Comparison of ENCODE assay signal across 8 mouse cellular contexts in the genomic region with DNA sequence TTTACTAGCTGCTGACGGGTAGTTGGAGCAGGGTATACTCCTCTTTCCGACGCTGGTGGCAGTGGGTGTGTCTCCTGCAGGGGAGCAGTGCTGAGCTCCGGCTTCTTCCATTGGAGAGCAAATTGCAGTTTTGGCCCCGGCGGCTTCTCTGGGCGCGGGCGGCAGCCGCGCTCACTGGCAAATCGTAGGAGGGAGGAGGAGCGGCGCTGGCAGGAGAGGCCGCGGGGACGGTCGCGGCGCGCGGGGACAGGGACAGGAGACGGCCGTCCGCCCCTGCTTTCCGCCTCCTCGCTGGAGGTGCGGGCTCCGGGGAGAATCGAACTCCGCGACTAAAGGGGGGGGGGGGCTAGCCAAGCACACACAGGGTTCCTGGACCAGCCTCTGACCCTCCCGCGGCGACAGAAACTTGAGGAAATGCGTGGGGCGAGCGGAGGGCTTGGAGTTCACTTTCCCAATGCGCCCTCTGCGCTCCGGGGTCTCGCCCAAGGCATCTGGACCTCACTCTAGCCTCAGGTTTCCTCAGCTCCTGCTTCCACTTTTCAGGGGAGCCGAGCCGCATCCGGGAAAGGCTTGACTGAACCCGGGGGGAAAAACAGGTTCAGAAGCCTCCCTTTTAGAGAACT. TPM values are rescaled to one million over a fixed set of nuclear protein-coding genes. Genes with fewer than 3 reads are reported as not detected.
A peak's percentile ranks its signal among the peaks of the same experiment; 100 is the strongest.
DNase-seq lines count a peak whose midpoint lies in the region; ATAC-seq and TF ChIP-seq lines count a peak whose summit lies in the region.

No protein-coding gene starts in this region.

- H3K36me3 ChIP-seq in spleen, adult 2 months (ENCODE audit: control insufficient read depth, insufficient read depth, low read length): no peaks in the 10 kb centered on the region
- no peaks in the 10 kb centered on the region for H3K36me3 ChIP-seq in kidney, adult 2 months (ENCODE audit: control insufficient read depth, insufficient read depth, low read length)
- H3K36me3 ChIP-seq in limb, embryonic 14.5 days (ENCODE audit: control insufficient read depth, insufficient read depth, low read length): no peaks in the 10 kb centered on the region
- H3K36me3 ChIP-seq in midbrain, postnatal 0 days (ENCODE audit: insufficient read depth, low read length): no peaks in the 10 kb centered on the region

- H3K4me2 ChIP-seq in limb, embryonic 14.5 days (replicated peaks; ENCODE audit: low read depth, low read length, severe bottlenecking): peak overlapping the region; percentile 61
- H3K4me2 ChIP-seq in midbrain, postnatal 0 days (ENCODE audit: low read depth, low read length, poor library complexity, severe bottlenecking): peak overlapping the region; percentile 57

- H3K27ac ChIP-seq in spleen, adult 2 months (ENCODE audit: insufficient read depth, low read length): no peak overlapping the region
- no peak overlapping the region for H3K27ac ChIP-seq in kidney, adult 2 months (ENCODE audit: insufficient read depth, low read depth, low read length)
- no peak overlapping the region for H3K27ac ChIP-seq in limb, embryonic 14.5 days (replicated peaks; ENCODE audit: low read depth, low read length)
- H3K27ac ChIP-seq in midbrain, postnatal 0 days (ENCODE audit: low read depth, low read length): no peak overlapping the region

- WGBS in spleen, adult 2 months: 1% methylated on average over 46 of the region's 46 CpGs
- 2% methylated on average over 46 of the region's 46 CpGs for WGBS in kidney, adult 2 months
- 0% methylated on average over 41 of the region's 46 CpGs for WGBS in limb, embryonic 14.5 days
- 2% methylated on average over 36 of the region's 46 CpGs for WGBS in midbrain, postnatal 0 days

- TF ChIP-seq CTCF in spleen, adult 2 months (IDR thresholded peaks at IDR 0.05; ENCODE audit: extremely low read depth, insufficient read depth, insufficient read length, insufficient replicate concordance): no peak
- no peak for TF ChIP-seq CTCF in kidney, adult 2 months (conservative IDR thresholded peaks at IDR 0.05; ENCODE audit: insufficient read depth, insufficient read length, low read depth, low read length)
- TF ChIP-seq CTCF in midbrain, postnatal 0 days (IDR thresholded peaks at IDR 0.05): no peak

- peaks cover 10% of the 10 kb centered on the region; the same call in 1 of the 2 replicates for H3K4me1 ChIP-seq in spleen, adult 2 months (ENCODE audit: control insufficient read depth, insufficient read depth, insufficient read length)
- H3K4me1 ChIP-seq in kidney, adult 2 months (ENCODE audit: control insufficient read depth, insufficient read depth, low read length): no peaks in the 10 kb centered on the region
- H3K4me1 ChIP-seq in limb, embryonic 14.5 days (ENCODE audit: control insufficient read depth, insufficient read depth, low read length): peaks cover 33% of the 10 kb centered on the region
- H3K4me1 ChIP-seq in midbrain, postnatal 0 days (ENCODE audit: insufficient read depth, low read length): peaks cover 12% of the 10 kb centered on the region

- no peak for DNase-seq in spleen, adult 2 months (ENCODE audit: low read depth in 1 of 2, low spot score in 2 of 2)
- DNase-seq in spleen, postnatal 4 days (ENCODE audit: low spot score in 2 of 2): no peak
- peak; percentile 58 for DNase-seq in cerebellum, adult 8-10 months
- DNase-seq in frontal cortex, postnatal 10 days (ENCODE audit: low spot score in 2 of 2): peak; percentile 46 to 54
- DNase-seq in kidney, adult 2 months: peak; percentile 41
- DNase-seq in limb, embryonic 14.5 days (ENCODE audit: low spot score): no peak
- DNase-seq in midbrain, postnatal 0 days (ENCODE audit: low spot score): peak; percentile 3
- DNase-seq in thymus, postnatal 36 days: peak; percentile 51 to 59

- H3K4me3 ChIP-seq in spleen, adult 2 months (ENCODE audit: extremely low read depth, insufficient read depth, insufficient read length): peak overlapping the region; percentile 49; the same call in 1 of the 2 replicates
- peak overlapping the region; percentile 33 for H3K4me3 ChIP-seq in kidney, adult 2 months (ENCODE audit: insufficient read depth, low read depth, low read length)
- peak overlapping the region; percentile 37 for H3K4me3 ChIP-seq in limb, embryonic 14.5 days (replicated peaks; ENCODE audit: low read length)
- H3K4me3 ChIP-seq in midbrain, postnatal 0 days (ENCODE audit: low read depth, low read length): peak overlapping the region; percentile 38

- no peak for ATAC-seq in limb, embryonic 14.5 days (ENCODE audit: low FRiP score, low read depth)
- no peak for ATAC-seq in midbrain, postnatal 0 days (ENCODE audit: low FRiP score)

- H3K27me3 ChIP-seq in spleen, adult 2 months (ENCODE audit: control insufficient read depth, insufficient read depth, low read length): peaks cover 33% of the 10 kb centered on the region
- H3K27me3 ChIP-seq in kidney, adult 2 months (replicated peaks; ENCODE audit: control insufficient read depth, insufficient read depth, low read length): peaks cover 7% of the 10 kb centered on the region
- H3K27me3 ChIP-seq in limb, embryonic 14.5 days (ENCODE audit: control insufficient read depth, insufficient read depth, low read length): peaks cover 72% of the 10 kb centered on the region
- H3K27me3 ChIP-seq in midbrain, postnatal 0 days (ENCODE audit: insufficient read depth, low read length): peaks cover 74% of the 10 kb centered on the region

- TF ChIP-seq POLR2A in spleen, adult 2 months (IDR thresholded peaks at IDR 0.05; ENCODE audit: low read depth, low read length): no peak
- TF ChIP-seq POLR2A in kidney, adult 2 months (IDR thresholded peaks at IDR 0.05; ENCODE audit: low read depth, low read length): no peak
- no peak for TF ChIP-seq POLR2A in limb, embryonic 14.5 days (IDR thresholded peaks at IDR 0.05; ENCODE audit: borderline replicate concordance, extremely low read depth, insufficient read depth, insufficient read length)

- peak overlapping the region; percentile 41; the same call in 1 of the 2 replicates for H3K9ac ChIP-seq in limb, embryonic 14.5 days (ENCODE audit: low read depth, low read length, severe bottlenecking)
- H3K9ac ChIP-seq in midbrain, postnatal 0 days (replicated peaks; ENCODE audit: low read length, poor library complexity, severe bottlenecking): 0 out of 2 replicates have a peak overlapping the region, but pooled peaks have one; percentile 42

- H3K9me3 ChIP-seq in limb, embryonic 14.5 days (ENCODE audit: control insufficient read depth, low read length): no peaks in the 10 kb centered on the region
- no peaks in the 10 kb centered on the region for H3K9me3 ChIP-seq in midbrain, postnatal 0 days (ENCODE audit: low read length)

RNA-seq across cellular contexts. Expression of a gene that starts 1.0 kb away (rescaled TPM):
- polyA plus RNA-seq in spleen, adult 2 months (2012; rRNA removed): 3.5 and 3.7 TPM in 2 replicates
- 0.38 and 0.42 TPM in 2 replicates for polyA plus RNA-seq in kidney, adult 2 months (2012; rRNA removed)
- 1.6 and 1.9 TPM in 2 replicates for polyA plus RNA-seq in limb, embryonic 14.5 days (2012; rRNA removed)
- polyA plus RNA-seq in limb, embryonic 14.5 days (2014; fragmentation: Nextera tagmentation; extraction: Ambion mirVana): 0.55 and 0.58 TPM in 2 replicates
- 1.6 and 3.6 TPM in 2 replicates for total RNA-seq in midbrain, postnatal 0 days (2014; rRNA removed)
- polyA plus RNA-seq in midbrain, postnatal 0 days (2015; fragmentation: Nextera tagmentation; extraction: Ambion mirVana): 0.60 and 0.67 TPM in 2 replicates

RNA-seq across cellular contexts. Expression of a gene that starts 28.1 kb away (rescaled TPM):
- 48.5 and 63.1 TPM in 2 replicates for polyA plus RNA-seq in spleen, adult 2 months (2012; rRNA removed)
- 70.6 and 81.3 TPM in 2 replicates for polyA plus RNA-seq in kidney, adult 2 months (2012; rRNA removed)
- 88.5 and 113 TPM in 2 replicates for polyA plus RNA-seq in limb, embryonic 14.5 days (2012; rRNA removed)
- 130 and 139 TPM in 2 replicates for polyA plus RNA-seq in limb, embryonic 14.5 days (2014; fragmentation: Nextera tagmentation; extraction: Ambion mirVana)
- 223 and 225 TPM in 2 replicates for total RNA-seq in midbrain, postnatal 0 days (2014; rRNA removed)
- 207 and 222 TPM in 2 replicates for polyA plus RNA-seq in midbrain, postnatal 0 days (2015; fragmentation: Nextera tagmentation; extraction: Ambion mirVana)

Comparison
In these comparisons a context has a peak if more than half of its experiments do, and no peak if none do; other contexts are left out.
1. DNase-seq: peak in cerebellum, adult 8-10 months (single experiment), frontal cortex, postnatal 10 days (2 of 2), kidney, adult 2 months (single experiment), midbrain, postnatal 0 days (single experiment) and thymus, postnatal 36 days (2 of 2); none in spleen, adult 2 months (0 of 2), spleen, postnatal 4 days (0 of 2) and limb, embryonic 14.5 days (single experiment).
2. Peak in every context shown above with its lines, with median percentiles within 50 percentile points of each other: H3K4me3 ChIP-seq.